Mouse (Mus musculus) spleen, embryonic (tissue): ENCODE results near the gene Ggnbp2.

ENCODE experiments used
- CTCF ChIA-PET: fragments of 350-600 bp; sonication (Branson Sonifier 250); formaldehyde crosslinking; loops from one replicate; lab custom pipeline; 2022; lab: Charles Lee

The Ggnbp2 gene

DNA sequence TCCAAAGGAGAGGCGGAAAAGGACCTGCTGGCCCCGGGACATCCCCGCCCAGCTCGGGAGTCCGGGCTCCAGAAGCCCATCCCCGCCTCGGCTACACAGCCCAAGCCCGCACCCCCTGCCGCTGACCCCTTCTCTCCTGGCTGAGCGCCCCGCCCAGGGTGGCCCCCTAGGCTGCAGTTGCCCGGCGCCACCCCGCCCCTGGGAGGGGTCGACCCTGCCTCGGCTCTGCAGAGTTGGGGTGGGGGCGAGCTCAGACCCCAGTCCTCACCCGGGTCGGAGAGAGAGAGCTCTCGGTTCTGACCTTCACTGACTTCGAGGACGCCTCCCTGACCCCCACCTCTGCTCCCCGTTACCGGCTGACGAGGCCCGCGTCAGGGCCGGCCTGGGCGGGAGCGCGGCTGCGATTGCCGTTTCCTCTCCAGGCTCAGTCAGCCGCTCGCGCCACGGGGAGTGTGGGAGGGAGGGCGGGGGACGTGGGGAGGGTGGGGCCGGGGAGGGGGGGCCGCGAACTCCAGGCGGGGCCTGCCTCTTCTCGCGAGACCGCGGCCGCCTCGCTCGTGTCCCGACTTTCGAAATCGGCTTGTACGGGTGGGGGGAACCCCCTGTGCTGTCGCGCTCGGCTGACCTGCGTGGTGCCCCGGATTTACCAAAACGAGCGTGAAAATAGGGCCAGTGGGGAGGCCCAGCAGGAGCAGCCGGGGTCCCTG lies at the start of gene Ggnbp2:
Ggnbp2 (minus strand) TSS at position 481 of the 707 bp plus-strand sequence.
- CTCF ChIA-PET, result interaction anchor here (0.5 to 1.2 kb wide), 2 partner anchors 20 to 69 kb away, joined by 3 to 4 read pairs; no protein-coding TSS in a partner anchor

DNA sequence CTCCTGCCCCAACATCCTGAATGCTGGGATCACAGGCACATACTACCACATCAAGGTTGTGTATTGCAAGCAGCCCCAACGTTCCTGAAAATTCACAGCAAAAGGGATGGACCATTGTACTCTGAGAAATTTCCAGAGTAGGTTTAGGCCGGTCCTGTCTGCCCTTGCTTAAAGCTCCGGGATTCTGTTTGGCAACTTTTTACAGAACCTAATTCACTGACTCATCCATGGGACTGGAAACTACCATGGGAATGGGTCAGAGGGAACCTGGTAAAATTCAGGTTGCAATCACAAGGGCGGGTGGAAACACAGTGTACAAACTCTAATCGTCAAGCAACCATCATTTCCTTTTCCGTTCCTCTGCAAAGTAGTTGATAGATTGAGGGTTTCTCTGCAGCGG lies 49.3 kb upstream of the Ggnbp2 start:
- CTCF ChIA-PET, result no interaction called here

DNA sequence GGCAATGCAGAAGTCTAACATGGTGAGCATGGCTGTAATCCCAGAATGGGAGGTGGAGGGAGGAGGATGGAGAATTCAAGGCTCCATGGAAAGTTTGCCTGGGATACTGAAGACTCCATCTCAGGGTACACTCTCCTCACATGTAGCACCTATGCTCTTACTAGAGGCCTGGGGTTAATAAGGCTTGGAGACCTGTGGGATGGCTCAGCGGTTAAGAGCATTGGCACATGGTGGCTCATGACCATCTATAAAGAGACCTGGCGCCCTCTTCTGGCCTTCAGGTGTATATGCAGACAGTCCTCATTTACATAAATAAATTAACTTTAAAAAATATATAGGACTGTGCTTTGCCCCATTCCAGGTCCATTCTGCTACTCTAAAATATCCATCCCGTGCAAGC lies 48.7 kb upstream of the Ggnbp2 start:
- CTCF ChIA-PET, result no interaction called here

DNA sequence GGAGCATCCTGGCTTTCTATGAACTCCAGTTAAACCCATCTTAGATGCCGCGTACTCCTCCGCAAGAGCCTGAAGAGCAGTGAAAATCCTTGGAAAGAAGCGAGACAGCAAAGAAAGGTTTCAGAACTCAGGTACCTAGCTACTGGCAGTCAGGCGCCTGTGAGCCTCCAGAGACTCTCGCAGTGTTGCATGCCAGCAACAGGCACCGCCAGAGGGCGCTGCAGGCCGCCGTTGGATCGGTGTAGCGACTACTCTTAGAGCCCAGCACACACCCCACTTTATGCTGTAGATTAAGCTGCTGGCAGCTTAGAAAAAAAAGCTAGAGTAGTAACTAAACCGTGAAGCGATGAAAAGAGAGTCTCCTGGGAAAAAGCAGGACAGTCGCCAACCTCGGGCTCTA lies 47.8 kb upstream of the Ggnbp2 start:
- CTCF ChIA-PET, result interaction anchor here (0.6 kb wide), 2 partner anchors 254 to 343 kb away, joined by 3 to 13 read pairs; no protein-coding TSS in a partner anchor

DNA sequence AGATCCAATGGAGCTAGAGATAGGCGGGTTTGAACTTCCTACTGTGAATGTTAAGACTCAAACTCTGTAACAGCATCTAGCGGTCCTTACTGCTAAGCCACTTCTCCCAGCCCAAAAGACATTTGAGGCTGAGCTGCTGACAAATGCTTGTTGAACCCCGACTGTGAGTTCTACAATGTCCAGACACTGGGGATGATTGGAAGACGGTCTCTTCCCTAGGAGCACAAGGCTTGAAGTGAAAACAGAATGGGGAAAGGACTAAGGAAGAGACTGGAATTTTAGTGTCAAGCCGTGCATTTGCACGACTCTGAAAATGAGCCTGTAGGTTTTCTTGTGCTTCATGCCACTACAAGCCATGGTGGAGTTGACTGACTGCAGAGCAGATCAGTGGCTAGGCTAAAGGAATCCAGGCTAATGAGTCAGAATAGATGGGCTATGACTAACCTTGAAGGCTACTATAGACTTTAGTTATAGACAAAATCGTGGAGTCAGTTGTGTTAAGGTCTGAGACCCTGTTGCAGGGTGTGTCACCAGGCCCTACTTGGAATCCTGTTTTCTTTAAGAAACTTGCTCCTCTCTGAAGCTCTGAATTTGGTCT lies 46.2 kb upstream of the Ggnbp2 start:
- CTCF ChIA-PET, result no interaction called here

DNA sequence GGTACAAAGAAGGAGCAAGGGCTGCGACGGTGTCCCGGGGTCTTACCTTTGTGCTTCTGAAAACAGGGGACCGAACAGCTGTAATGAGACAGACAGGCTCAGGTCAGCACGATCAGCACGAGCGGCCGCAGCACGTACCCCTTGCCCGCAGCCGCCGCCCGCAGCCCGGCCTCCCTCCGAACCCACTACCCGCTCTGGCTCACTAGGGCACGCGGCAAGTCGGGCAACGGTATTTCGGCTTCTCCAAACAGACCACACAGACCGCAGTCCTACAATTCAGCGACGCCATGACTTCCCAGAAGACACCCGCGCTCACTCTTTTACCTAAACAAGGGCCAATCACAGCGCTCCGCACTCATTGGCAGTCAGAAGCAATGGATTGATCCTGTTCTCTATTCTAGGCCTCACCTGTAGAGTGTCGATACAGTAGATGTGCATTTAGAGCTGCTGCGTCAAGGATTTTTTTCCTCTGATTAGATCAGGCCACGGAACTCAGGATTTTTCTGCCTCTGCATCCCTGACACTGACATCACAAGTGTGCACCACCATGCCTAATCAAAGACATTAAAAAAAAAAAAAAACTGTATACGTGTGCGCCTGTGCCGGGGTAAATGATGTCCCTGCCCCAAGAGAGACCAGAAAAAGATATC lies 45.6 kb upstream of the Ggnbp2 start, which contains the start of gene Znhit3:
Znhit3 (minus strand) TSS at position 314 of the 650 bp plus-strand sequence.
- CTCF ChIA-PET, result no interaction called here

DNA sequence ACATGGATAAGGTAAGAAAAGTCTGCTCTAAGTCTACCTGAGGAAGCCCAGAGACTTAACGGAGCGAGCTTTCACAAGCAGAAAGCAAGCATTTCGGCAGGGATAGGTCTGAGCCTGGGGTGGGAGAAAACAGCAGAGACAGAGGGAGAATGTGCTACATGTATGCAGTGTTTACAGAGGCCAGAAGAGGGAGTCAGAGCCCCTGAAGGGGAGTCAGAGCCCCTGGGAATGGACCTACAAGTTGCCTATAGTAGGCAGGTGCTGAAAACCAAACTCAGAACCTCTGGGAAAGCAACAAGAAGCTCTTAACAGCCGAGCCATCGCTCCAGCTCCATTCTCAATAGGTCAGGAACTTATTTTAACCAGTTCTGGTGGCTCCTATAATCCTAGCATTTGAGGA lies 44.1 kb upstream of the Ggnbp2 start:
- CTCF ChIA-PET, result no interaction called here

DNA sequence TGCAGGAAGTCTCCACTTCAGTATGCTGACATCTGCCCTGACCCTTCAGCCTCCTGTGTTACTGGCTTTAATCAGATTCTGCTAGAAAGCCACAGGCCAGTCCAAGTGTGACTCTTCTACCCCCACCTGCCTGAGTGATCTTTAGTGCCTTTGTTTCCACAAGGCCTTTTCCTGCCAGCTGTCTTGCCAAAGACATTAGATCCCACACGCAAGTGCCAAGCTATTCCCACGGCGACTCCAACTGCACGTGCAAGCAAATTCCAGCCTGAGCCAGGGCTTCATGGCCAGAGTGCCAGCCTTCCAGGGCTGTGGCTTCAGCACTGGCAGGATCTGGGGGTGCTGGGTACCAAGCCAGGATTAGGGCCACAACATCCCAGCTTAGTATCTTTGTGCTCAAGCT lies 39.8 kb upstream of the Ggnbp2 start:
- CTCF ChIA-PET, result interaction anchor here (0.6 kb wide), 1 partner anchor 39 kb away, joined by 3 read pairs; no protein-coding TSS in a partner anchor

DNA sequence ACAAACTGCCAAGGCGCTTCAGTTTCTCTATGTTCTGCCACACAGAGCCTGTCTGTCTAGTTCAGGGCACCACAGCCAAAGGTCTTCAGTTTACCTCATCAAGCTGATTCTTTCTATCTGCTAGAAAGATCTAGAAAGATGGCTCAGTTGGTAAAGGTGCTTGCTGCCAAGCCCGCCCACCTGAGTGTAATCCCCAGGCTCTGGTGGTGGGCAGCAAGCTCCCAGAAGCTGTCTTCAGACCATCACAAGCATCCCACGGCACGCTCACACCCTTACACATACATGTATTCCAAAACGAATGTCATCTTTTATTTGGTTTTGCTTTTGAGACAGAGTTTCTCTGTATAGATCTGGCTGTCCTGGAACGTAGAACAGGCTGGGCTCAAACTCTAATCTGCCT lies 37.9 kb upstream of the Ggnbp2 start:
- CTCF ChIA-PET, result no interaction called here

DNA sequence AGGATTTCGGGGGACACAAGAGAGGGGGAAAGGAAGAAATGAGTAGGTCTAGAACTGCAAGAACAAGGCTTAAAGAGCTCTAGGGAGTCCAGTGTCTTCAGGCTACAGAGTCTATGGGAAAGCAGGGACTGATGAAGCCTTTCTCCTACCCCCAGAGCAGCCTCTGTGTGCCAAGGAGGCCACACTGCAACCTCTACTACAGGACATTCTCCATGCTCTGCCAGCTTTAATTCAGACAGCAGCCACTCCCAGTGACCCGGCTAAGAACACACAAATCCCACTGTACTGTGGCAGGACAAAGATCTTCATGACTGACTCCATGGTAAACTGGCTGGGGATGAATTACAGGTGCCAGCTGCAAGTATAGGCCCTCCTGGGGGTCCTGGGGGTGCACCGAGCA lies 36.5 kb upstream of the Ggnbp2 start:
- CTCF ChIA-PET, result no interaction called here

DNA sequence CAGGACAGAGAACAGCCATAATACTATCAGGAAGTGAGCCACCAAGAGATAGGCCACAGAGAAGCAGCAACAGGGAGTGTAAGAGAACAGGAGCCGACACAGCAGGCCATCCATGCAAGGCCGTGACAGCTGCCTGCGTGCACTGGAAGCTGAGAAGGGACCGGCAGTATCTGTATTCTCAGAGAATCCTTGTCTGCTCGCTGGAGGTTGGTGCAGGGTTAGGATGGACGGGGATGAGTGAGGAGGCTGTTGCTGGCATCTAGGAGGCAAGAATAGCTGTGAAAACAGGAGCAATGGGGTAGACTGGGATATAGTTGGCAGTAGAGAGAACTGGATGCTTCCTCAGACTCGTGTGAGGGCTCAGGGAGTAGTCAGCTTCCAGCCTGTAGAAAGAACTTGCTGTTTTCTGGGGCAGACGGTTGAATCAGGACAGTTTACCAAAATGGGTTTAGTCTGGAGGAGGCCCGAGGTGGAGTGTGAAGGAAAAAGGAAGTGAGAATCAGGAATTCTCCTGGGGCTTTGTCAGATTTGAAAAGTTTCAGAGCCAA lies 34.1 kb upstream of the Ggnbp2 start:
- CTCF ChIA-PET, result no interaction called here

DNA sequence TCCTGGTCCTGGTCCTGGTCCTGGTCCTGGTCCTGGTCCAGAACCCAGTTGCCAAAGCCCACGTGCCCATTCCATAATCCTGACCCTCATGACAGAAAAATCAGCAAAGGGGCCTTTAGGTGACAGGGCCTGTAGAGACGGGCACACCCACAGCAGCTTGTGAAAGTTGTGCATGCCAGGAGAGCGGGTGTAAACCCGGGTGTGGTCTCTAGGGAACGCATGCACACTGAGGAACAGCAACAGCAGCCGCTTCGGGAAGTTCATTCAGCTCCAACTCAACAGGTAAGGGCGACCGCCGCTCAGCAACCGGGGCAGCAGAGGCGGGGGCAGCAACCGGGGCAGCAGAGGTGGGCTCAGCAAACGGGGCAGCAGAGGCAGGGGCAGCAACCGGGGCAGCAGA lies 22.5 kb upstream of the Ggnbp2 start:
- CTCF ChIA-PET, result no interaction called here

DNA sequence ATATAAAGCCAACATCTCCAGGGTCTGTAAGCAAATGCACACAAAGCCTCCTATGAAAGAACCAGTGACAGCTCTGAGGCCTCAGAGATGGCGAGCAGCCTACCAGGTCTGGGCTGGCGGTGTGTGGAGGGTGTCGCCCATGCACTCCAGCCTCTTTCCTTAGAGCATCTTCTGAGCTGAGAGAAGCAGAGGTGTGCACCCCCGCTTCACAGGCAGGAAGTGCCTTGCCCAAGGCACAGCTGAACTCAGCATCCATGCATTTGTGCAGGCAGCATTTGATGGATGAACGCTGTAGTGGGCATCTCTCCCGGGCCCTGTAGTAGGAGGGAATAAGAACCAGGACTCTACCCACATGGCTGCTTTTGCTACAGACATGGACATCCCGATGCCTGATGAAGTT lies 21.1 kb upstream of the Ggnbp2 start:
- CTCF ChIA-PET, result interaction anchor here (0.7 kb wide), 1 partner anchor 411 kb away, joined by 3 read pairs; no protein-coding TSS in a partner anchor

DNA sequence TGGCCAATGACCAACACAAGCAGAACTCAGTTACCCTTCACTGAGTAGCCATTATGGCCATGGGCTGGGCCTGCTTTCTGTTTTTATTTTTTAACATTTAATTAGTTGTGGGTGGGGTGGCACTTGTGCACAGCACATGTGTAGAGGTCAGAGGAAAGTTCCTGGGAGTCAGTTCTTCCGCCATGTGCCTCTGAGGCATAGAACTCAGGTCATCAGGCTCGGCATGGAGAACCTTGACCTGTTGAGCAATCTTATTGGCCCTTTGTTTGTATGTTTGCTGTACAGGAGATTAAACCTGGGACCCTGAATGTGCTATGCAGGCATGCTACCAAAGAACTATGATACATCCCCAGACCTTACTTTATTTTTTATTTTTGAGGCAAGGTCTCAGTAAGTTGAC lies 18.9 kb upstream of the Ggnbp2 start:
- CTCF ChIA-PET, result no interaction called here

DNA sequence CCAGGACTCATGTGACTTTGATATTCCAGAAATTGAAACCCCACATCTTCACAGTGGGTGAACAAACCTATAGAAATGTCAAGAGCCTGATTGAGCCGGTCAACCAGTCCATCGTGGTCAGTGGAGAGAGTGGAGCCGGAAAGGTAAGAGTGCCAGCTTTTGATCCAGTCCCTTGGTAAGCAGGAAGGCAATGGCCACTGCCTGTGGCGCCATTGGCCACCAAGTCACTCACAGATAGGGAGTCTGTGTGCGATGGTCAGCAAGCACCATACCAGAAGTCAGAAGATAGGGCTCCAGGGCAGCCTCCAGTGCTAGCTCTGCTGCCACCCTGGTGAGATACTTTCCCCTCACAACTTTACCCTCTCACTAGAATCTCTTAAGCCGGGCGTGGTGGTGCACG lies 17.4 kb upstream of the Ggnbp2 start:
- CTCF ChIA-PET, result no interaction called here

DNA sequence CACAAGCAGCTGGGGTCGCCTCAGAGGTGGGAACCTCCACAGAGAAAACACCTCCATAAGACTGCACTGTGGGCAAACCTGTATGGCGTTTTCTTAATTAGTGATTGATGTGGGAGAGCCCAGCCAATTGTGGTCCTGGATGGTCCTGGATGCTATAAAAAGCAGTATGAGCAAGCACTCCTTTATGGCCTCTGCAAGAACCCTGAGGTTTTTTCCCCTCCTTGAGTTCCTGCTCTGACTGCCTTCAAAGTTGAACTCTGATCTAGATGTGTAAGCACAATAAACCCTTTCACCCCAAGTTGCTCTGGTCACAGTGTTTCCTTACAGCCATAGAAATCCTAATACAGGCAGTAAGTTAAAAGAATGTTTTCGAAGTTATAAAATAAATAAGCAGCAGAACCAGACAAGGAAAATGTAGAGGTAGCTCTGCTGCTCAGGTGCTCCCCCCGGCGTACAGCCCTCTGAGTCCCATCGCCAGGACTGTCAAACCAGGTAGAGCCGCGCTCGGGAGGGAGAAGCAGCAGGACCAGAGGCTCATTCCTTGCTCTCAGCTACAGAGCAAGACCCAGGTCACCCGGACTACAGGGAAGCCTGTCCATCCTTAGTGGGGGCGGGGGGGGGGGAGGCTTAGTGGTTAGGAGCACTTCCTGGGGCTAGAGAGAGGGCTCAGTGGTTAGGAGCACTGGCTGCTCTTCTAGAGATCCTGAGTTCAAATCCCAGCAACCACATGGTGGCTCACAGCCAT lies 16.3 kb upstream of the Ggnbp2 start:
- CTCF ChIA-PET, result interaction anchor here (0.7 kb wide), 1 partner anchor 1114 kb away, joined by 10 read pairs; no protein-coding TSS in a partner anchor

DNA sequence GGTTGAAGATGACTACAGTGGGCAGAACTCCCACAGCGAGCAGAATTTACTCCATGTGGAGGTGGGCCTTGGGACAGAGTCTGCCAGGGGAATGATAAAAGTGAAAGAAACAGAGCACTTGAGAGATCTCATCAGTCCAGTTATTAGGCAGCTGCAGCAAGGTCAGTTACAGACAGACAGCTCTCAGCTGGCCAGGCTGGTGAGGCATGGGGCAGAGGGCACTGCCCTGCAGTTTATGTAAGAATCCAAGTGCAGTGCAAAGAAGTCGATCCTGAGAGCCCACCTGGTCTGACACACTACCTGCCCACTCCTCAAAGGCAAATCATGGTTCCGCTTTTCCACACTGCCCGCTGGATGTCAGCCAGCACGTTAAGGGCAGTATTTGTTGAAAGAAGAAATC lies 15.6 kb upstream of the Ggnbp2 start:
- CTCF ChIA-PET, result no interaction called here

DNA sequence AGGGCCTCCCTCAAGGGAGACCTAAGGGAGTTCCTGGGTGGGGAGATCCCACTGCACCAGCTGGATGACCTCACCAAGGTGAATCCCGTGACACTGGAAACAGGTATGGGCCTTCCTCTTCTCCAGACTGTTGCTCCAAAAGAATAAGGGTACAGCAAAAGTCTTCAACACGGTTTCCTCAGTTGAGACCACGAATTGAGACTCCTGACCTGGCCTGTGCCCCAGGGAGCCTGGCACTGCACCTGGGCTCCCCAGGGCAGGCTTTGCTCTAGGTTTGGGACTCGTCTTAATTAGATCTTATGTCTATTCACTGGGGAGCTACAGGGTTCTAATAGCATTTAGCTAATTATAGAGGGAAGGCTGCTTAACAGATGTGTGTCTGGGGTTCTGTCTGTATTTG lies 14.6 kb upstream of the Ggnbp2 start:
- CTCF ChIA-PET, result interaction anchor here (0.6 kb wide), 1 partner anchor 228 kb away, joined by 3 read pairs; no protein-coding TSS in a partner anchor

DNA sequence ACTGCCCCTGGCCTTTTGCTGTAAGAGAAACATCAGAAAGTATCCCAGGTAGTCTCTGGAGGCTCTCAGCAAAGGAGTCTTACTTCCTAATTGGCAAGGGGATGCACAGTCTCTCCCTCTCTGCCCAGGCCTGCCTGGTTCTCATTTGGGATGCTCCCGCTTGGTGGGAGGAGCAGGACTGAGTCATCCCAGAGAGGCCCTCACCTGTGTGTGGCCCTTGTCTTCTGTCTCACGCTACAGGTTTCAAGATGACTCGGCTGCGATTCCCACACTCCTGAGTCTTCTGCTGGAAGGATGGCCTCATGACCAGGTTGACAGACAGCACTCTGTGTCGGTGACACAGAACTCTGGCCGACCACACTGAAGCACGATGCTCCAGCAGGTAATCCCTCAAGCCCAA lies 11.7 kb upstream of the Ggnbp2 start:
- CTCF ChIA-PET, result no interaction called here

DNA sequence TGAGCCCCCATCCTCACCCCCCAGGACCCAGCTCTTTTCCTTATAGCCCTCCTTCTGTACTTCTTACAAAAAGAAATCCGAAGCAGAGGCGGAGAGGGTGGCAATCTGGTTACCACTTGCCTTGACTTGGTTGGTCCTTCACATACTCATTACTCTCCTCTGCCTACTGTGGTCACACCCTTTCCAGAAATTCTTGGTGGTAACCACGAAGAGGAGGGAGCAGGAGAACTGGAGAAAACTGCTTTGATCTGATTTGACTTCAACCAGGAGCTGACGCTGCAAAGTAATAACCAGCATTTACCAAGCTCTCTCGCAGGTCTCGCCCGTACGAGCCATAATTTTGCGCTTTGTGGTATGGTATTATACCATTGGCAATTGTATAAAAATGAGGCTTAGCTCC lies 10.4 kb upstream of the Ggnbp2 start:
- CTCF ChIA-PET, result interaction anchor here (1.0 kb wide), 1 partner anchor 50 kb away, joined by 4 read pairs; no protein-coding TSS in a partner anchor

DNA sequence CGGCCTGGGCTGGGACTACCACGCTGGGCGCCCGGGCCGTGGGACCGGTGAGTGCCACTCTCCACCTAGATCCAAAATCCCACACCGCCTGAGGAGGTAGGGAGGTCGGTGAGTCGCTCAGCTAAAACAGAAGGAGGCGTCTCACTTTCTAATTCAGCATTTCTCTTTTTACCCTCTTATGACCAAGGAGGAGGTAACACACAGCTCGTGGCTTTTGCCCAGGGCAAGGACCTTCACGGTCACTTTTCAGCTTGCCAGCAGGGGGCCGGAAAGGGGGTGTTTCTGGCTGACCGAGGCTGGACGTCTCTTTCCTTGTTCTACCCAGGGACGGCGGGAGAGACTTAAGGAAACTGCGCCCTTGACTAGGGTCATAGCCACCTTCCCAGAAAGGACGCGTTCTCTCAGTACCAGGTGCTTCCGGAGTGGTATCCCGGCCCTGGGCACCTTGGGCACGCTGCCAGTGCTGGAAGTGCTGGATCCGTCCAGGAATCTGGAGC lies 9.9 kb upstream of the Ggnbp2 start:
- CTCF ChIA-PET, result interaction anchor here (1.0 kb wide), 1 partner anchor 49 kb away, joined by 4 read pairs; no protein-coding TSS in a partner anchor
